Mouse (Mus musculus): ENCODE results near the gene Pan3.

The Pan3 gene

DNA sequence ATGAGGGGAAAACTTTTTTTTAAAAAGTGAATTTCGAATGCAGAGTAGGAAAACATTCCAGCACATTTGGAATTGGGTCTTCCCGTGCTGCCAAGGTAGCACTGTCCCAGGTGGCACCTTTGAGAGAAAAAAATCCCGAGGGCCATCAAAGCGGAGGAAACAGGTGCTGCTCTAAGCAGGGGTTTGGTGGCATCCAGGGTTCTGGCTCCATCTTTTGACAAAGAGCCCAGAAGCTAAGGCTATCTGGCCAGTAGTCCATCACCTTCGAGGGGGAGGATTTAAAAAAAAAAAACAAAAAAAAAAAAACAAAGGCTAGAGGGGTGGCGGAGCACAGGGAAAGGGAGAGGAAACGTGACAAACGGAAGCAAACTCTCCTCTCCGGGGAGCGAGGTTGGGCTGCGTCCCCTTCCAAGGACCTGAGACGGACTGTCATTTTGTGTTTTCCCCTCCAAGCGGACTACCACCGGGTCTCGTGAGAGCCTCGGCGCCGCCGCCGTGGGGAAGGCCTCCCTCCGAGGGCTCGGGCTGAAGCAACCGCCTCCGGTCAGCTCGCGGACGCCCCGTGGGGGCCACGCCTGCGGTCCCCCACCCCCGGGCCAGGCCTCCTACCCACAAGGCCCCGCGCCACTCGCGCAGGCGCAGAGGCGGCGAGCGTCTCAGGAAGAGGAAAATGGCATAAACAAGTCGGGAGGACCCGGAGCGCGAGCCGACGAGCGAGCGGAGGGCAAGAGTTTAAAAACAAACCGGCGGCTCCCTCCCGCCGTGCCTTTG is at the start of gene Pan3:
Gene Pan3 (plus strand): TSS at position 627 of the 771 bp plus-strand sequence.
- DNase-seq (ENCODE audit: low spot score in 2 of 2) = peak; percentile 94 to 95

DNA sequence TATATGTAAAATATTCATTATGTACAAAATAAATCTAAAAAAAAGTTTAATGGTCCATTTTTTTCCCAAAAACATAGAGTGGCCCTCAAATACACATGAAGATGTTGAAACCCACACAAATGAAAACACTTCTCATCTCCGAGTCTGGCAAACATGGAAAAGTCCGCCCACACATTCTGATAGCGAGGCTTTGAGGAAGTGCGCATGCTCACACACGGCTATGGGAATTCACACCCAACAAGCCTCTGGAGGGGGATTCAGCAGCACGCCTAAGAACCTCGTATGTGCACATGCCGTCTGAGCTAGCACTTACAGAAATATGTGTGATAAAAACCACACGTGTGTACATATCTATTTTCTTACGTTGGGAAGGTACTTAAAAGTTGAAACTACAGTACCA is 48.6 kb upstream of the Pan3 start:
- peak; percentile 49 to 53 for DNase-seq (ENCODE audit: low spot score in 2 of 2)

DNA sequence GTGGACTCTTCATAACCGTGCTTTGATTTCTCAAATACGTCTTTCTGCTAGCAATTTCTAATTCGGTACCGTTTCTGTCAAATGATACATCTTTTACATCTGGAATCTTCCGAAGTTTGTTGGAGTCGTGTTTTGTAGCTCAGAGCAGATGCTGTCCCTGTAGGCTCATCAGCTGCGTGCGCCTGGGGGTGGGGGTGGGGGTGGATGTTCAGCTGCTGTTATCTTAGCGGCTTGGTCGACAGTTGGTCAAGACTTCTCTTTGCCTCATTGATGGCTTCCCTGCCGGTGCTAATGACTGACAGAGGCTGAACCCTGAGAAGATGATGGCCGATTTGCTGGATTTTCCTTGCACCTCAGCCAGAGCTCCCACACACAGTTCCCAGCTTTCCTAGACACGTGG is 43.1 kb upstream of the Pan3 start:
- no peak for DNase-seq (ENCODE audit: low spot score in 2 of 2)

DNA sequence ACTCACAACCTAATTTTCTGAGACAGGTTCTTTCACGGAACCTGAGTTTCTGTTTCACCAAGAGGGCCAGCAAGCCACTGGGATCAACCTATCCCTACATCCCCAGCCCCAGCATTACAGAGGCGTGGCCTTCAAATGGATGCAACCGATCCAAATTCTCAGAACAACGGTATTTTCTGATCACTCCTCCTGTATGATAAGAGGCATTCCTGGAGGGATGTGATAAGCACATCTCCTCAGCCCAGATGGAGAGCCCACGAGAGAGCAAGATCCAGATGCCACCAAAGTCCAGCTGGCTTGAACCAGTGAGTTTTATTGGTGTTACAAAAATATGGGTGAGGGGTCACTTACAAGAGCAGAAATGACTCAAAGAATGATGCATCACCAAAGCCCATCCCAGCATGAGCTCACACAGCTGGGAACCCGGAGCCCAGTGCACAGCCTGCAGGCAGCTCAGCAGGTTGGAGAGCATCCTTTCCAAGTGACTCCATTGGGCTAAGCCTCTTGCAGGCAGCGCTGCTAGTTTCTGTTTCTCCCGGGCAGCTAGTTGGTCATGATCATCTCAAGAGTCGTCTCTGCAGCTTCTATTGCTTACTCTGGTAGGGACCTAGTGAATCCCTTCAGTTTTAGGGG is 41.5 kb upstream of the Pan3 start:
- DNase-seq (ENCODE audit: low spot score in 2 of 2) = no peak

DNA sequence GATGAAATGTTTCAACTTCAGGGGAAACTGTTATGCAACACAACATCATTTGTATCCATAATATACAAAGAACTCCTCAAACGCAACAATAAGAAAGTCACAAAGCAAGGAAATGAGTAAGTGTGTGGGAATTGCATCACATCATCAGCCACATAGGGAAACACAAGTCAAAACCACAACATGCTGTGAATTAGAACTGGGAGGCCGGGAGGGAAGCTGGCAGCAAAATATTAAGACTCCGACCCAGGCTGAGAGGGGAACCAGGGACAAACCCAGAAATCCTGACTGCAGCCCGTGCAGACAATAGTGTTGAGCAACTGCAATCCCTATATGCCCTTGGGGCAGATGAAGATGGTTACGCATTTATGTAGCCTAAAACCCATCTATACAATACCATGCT is 40.9 kb upstream of the Pan3 start:
- no peak for DNase-seq (ENCODE audit: low spot score in 2 of 2)

DNA sequence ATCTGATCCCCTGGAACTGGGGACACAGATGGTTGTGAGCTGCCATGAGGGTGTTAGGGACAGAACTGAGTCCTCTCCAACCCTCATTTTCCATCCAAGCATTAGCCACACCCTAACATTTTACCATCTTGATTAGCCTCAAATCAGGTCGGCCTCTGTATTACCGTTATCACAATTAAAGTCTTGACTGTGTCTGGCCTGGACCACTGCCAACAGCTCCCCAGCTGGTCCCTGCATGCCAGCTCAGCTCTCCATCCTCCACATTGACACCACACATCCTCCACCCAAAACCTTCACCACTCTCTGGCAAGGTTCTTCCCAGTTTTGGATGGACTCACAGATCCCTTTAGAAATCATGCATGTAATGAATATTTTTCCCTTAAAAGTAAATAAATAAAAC is 39.2 kb upstream of the Pan3 start:
- DNase-seq (ENCODE audit: low spot score in 2 of 2) = peak; percentile 12 to 15

DNA sequence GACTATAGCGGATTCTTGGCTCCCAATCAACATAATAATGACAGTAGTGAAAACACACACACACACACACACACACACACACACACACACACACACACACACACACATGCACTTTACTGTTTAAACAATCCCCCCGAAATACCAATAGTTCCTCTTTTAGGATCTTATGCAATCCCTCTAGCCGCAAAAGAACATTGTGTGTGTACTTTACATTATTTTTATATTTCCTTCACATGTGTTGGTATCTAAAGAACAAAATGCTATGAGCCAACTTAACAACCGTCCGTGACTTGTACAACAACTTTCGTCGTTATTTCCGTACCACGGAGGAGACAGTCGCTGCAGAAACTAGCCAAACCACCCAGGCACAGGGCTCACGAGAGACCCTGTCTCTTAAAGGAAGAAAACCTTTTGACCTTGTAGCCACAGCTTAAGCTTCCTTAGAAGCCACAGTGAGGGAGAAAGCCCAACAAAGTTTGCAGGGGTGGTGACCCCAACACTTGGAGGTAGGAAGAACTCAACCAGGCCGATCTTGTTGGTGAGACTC is 37.2 kb upstream of the Pan3 start:
- DNase-seq (ENCODE audit: low spot score in 2 of 2) = no peak

DNA sequence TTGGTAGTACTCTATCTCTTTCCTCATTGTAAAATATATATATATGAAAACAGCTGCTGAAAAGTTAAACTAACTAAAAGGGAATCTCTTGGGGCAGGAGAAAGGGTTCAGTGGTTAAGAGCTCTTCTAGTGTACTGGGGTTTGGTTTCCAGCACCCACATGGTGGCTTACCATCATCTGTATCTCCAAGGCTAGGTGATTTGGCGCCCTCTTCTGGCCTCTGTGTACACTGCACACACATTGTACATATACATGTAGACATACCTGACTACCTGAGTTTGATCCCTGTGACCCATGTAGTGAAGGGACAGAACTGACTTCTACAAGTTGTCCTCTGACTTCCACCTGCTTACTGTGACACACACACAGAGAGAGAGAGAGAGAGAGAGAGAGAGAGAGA is 34.9 kb upstream of the Pan3 start:
- no peak for DNase-seq (ENCODE audit: low spot score in 2 of 2)

DNA sequence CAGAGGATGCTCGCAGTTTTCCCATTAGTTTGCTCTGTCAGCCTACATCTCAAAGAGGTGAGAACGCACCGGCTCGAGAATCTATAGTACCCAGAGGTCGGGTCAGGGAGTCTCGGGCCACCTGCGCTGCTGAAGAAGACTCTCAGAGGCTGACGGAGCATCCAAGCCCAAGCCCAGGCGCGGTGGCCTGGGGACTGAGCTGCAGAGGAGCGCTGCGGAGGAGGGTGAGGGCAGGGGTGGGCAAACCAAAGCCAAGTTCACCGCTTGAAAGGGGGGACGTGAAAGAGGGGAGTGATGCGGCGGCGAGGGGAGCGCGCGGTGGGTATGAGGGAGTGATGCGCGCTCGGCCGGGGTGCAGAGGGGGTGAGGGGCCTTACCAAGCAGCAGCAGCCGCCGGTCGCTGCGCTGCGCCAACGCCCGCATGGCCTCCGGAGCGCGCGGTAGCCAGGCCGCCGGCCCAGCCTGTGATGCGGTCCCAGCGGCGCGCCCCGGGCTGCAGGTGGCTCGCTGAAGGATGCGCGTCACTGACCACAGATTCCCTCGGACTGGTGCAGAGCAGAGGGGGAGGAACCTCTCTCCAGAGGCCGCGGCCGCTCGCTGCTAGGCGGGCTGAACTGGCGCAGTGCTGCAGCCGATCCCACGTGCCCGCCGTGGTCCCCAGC is 30.0 kb upstream of the Pan3 start, which contains the start of gene Flt3:
Gene Flt3 (minus strand): TSS at position 647 of the 662 bp plus-strand sequence.
- DNase-seq (ENCODE audit: low spot score in 2 of 2) = peak; percentile 22 to 37

DNA sequence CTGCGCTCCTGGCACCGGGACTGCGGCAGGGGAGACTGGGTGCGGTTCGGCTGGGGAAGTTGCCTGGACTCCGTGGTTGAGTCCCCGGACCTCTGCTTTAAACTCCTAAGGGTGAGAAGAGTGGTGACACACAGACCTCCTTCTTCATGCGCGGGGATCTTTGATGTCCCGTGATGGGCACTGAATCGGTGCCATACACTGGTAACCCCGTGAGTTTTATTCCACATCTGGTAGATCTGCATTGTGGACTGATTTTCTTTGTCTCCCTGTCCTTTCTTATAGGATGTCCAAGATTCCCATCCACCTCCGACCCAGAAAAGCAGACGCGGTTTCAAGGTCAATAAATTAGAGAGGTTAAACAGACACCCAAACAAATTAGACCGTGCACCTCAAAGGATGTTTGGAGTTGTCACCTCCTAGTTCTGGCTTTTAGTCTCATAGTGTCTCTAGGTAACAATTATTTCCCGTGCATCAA is 29.4 kb upstream of the Pan3 start:
- no peak for DNase-seq (ENCODE audit: low spot score in 2 of 2)

DNA sequence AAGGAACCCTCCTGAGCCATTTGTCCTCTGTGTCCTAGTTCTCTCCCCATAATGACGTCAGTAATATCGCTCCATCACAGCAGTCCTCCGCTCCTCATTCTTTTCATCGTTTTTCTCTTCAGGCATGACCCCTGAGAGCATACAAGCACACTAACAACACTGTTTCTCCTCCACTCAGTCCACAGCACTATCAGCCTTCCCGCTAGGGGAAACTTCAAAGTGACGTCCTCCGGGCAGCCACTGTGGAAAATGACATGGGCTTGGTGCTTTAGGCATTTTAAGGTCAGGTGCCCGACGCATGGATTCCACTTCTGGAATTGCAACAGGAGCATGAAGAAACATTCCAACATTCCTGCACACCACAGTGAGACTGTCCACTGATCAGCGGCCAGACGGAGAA is 28.9 kb upstream of the Pan3 start:
- DNase-seq (ENCODE audit: low spot score in 2 of 2) = no peak

DNA sequence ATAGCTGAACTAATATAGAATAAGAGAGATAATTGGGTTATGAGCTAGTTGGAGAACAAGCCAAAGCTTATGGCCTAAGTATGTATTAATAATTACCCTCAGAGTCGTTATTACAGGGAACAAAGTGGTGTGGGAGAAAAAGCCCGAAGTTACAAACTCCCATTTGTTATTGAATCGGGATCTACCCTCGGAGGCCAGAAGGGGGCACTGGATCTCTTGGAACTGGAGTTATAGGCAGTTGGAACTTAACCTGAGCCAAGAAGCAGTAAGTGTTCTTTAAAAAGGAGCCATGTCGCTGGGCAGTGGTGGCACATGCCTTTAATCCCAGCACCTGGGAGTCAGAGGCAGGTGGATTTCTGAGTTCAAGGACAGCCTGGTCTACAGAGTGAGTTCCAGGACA is 27.5 kb upstream of the Pan3 start:
- peak; percentile 64 to 69 for DNase-seq (ENCODE audit: low spot score in 2 of 2)

DNA sequence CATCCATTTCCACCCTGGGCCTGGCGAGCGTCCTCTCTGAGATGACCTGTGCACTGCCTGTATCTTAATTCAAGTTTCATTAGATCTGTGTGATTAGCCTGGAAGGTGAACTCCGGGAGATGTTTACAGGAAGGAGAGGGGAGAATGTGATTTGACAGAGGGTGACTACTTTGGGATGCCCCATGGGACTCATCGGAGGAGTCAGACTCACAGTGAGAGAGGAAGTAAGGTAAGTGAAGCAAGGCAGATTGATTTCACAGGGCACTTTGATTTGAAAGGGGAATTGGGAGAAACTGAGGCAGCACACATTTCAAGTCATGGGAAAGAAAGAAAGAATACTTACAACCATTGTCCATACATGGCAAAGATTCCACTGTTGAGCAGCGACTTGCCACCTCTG is 23.8 kb upstream of the Pan3 start:
- DNase-seq (ENCODE audit: low spot score in 2 of 2) = no peak

DNA sequence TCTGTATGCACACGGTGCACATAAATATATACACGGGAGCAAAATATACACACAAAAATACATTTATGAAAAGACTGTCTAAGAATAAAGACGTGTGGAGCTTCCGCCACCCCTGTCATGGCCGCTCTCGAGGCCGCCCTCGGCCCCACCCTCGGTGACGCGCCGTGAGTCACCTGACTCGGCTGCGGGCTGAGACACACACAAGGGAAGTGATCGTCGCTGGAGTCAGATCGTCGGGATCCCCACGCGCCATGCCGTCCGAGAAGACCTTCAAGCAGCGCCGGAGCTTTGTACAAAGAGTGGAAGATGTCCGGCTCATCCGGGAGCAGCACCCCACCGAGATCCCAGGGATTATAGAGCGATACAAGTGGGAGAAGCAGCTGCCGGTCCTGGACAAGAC is 21.2 kb upstream of the Pan3 start:
- no peak for DNase-seq (ENCODE audit: low spot score in 2 of 2)

DNA sequence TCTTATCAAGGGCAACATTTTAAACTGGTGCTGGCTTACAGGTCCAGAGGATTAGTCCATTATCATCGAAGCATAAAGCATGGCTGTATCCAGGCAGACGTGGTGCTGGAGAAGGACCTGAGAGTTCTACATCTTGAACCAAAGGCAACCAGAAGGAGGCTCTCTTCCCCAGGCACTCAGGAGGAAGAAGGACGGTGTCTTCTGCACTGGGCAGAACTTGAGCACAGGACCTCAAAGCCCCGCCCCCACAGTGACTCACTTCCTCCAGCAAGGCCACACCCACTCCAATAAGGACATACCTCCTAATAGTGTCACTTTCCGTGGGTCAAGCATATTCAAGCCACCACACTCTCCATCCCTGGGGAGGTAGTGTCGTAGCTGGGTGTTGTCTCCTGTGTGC is 19.4 kb upstream of the Pan3 start:
- DNase-seq (ENCODE audit: low spot score in 2 of 2) = no peak

DNA sequence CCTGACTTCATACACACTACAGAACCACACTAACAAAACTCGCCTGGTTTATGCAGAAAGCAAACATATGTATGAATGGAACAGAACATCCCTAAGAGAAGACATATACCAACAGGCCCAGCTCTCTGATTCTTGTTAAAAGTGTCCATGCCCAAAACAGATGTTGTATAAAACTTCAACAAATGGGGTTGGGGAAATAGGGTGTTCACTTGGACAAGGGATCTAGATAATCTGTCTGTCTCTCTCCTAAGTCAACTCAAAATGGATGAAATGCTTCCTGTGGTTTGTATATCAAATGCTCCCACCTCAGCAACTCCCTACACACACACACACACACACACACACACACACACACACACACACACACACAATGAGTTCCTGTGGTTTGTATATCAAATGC is 12.0 kb upstream of the Pan3 start:
- no peak for DNase-seq (ENCODE audit: low spot score in 2 of 2)

DNA sequence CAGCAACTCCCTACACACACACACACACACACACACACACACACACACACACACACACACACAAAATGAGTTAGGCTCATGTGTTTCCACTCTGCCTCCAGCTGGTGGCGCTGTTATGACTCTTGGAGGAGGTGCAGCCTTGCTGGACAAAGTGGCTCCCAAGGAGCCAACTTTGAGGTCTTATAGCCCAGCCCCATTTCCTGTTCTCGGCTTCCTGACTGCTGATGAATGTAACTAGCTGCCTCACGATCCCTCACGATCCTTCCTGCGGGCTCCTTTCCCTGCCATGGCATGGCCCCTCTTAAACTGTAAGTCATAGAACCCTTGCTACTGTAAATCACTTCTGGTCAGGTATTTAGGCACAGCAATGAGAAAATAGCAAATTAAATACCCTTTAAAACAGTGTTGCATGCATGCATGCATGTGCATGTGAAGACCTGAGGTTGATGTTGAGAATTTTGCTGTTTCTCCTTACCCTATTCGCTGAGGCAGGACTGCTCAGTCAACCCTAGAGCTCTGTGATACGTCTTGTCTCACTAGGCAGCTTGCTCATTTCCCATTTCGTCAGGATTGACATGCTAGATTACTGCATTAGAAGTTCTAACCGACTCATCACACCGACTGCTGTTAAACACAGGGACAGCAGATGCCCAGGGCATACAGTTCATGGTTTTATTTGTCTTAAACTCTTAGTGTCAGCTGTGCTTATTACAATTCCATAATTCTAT is 11.4 kb upstream of the Pan3 start:
- no peak for DNase-seq (ENCODE audit: low spot score in 2 of 2)

DNA sequence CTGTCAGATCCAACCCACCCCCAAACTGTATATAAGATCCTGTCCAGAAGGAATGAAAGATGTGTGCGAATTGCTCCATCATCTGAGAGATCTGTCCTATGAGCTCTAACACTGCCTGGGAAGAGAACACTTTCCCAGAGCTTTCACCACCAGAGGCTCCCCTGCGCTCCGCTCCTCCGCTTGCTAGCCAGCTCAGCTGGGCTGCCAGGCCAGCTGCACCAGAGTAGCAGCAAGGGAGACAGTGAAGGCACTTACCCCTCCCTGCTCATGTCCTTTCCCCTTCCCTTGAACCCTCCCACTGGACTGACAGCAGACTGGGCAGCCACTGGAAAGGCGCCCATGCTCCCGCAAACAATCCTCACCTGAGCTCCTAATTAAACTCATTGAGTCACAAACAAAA is 6.3 kb upstream of the Pan3 start:
- DNase-seq (ENCODE audit: low spot score in 2 of 2) = no peak

DNA sequence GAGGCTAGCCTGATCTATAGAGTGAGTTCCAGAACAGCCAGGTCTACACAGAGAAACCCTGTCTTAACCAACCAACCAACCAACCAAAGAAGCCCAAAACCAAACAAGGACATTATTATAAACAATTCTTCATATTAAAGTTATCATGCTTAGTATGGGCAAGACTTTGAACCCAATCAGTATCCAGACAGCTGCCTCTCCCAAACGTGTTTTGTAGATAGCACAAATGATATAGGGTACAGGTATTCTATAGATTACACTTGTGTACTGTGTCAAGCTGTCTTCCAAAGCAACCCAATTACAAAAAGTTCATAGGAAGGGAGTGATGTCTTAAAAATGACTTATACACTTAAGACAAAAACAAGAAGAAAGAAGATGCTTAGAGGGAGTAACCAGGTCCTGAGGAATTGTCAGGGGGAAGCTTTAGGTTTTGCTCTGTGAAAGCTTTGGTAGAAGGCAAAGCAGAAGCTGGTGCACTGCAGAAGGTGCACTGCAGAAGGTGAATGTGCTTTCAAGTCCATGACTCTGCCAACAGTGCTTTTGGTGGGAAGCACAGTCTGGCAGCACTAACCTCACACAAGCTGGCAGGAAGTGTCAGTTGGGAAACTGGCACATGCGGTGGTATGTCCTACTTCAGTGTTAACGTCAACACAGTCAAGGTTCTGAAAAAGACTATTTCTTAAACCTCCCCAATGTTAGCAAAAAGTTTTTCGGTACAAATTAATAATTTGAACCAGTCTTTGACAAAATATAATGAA is 3.7 kb upstream of the Pan3 start:
- no peak for DNase-seq (ENCODE audit: low spot score in 2 of 2)

DNA sequence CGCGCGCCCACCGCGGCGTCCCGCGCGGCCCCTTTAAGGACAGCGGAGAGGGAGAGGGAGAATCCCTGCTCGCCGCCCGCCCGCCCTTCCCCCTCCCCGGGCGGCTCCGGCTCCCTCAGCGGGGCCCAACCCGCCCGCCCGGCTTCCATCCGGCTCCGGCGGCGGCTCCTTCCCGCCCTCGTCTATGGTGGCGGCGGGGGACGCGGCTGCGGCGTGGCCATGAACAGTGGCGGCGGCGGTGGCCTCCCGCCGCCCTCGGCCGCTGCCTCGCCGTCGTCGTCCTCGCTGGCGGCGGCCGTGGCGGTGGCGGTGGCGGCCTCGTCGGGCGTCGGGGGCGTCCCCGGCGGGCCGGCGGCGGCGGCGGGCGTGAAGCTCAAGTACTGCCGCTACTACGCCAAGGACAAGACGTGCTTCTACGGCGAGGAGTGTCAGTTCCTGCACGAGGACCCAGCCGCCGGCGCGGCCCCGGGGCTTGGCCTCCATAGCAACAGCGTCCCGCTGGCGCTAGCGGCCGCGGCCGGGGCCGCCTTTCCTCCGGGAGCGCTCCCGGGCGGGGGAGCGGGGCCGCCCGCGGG is 487 bp downstream of the Pan3 start:
- peak in 1 of 2 experiments; percentile 29 for DNase-seq (ENCODE audit: low spot score in 2 of 2)

All from right cerebral cortex, adult 2 months (tissue).